Mouse (Mus musculus) Patski (cell line): ENCODE measurements around the gene F2rl3. TPM values are rescaled to one million over a fixed set of nuclear protein-coding genes. Genes with fewer than 3 reads are reported as not detected.

Experiments
- ATAC-seq: fragments of 100-300 bp; one replicate; pipeline ENCODE4 v1.8.0; 2021
- CTCF ChIA-PET: fragments of 350-600 bp; sonication (Branson Sonifier 250); formaldehyde crosslinking; loops from one replicate; lab custom pipeline; 2022; ENCODE audit warnings: inconsistent platforms; lab: Charles Lee
- POLR2A ChIA-PET: fragments of 350-600 bp; sonication (Branson Sonifier 250); formaldehyde crosslinking; loops from one replicate; lab custom pipeline; 2022; ENCODE audit warnings: antibody characterized with exemption, inconsistent platforms; lab: Charles Lee
- DNase-seq: peaks from one replicate; pipeline ENCODE4 v3.0.0-alpha.2; 2011; ENCODE audit warnings: low read depth, low spot score
- H3K27me3 ChIP-seq: fragments of 371-371 bp; one replicate; pipeline ENCODE4 v1.5.1; 2021
- CTCF ChIP-seq: fragments of 100-300 bp; IDR thresholded peaks from one replicate; pipeline ENCODE4 v1.5.1; 2021
- in situ Hi-C: fragments of 300-500 bp; cut with MboI; formaldehyde crosslinking; loops from 3 replicates; pipeline ENCODE4 v1.11.1; 2018; ENCODE audit warnings: low pct_unique_long_range_greater_than_20kb, mixed read lengths
- polyA plus RNA-seq: library from polyadenylated mRNA; unstranded; gene quantifications from one replicate; pipeline ENCODE4 v1.2.3, GENCODE M21; 2021

F2rl3 gene
- polyA plus RNA-seq, 1 experiment from 2014 or later: 0.09 TPM

DNA sequence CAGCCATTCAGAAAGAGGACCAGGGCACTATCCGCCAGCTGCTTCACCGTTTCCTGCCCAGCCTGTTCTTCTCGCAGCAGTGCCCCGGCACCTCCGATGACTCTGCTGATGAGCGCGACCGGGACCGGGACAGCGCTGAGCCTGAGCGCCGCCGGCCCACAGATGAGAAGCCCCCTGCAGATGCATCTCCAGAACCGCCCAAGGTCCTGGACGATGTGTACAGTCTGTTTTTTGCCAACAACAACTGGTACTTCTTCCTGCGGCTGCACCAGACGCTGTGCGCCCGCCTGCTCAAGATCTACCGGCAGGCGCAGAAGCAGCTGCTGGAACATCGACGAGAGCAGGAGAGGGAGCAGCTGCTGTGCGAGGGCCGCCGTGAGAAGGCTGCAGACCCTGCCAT is 11.8 kb upstream of the F2rl3 start:
- POLR2A ChIA-PET: interaction anchor here (0.6 to 1.6 kb wide), 2 partner anchors 22 to 149 kb away, joined by 3 read pairs; no protein-coding TSS in a partner anchor
- CTCF ChIA-PET: interaction anchor here (0.9 kb wide), 3 partner anchors 10 to 70 kb away, joined by 3 to 4 read pairs (median 3); no protein-coding TSS in a partner anchor
- no peaks in the 10 kb centered on the region for H3K27me3 ChIP-seq
- TF ChIP-seq CTCF: no peak
- in situ Hi-C loops: loop anchor here (5.0 kb wide), 1 partner anchor 68 kb away; no protein-coding TSS in a partner anchor
- ATAC-seq (no peak), DNase-seq (no peak)

DNA sequence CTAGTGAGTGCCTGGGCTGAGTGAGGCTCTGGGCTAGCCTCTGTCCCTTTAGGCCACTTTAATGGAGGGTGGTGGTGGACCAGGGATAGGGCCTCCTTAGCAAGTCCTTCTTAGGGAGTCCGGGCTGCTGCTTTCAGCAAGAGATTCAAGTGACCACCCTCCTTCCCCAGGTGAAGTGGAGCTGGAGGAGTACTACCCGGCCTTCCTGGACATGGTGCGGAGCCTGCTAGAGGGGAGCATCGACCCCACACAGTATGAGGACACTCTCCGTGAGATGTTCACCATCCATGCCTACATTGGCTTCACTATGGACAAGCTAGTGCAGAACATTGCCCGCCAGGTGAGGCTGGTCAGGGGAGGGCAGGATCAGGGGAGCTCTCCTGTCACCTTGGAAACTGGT is 11.4 kb upstream of the F2rl3 start:
- POLR2A ChIA-PET: interaction anchor here (1.6 kb wide), 1 partner anchor 23 kb away, joined by 3 read pairs; no protein-coding TSS in a partner anchor
- in situ Hi-C loops: no loop called here
- DNase-seq (no peak), ATAC-seq (no peak)
- no peaks in the 10 kb centered on the region for H3K27me3 ChIP-seq
- no peak for TF ChIP-seq CTCF
- CTCF ChIA-PET: interaction anchor here (0.9 kb wide), 2 partner anchors 9 to 16 kb away, joined by 3 read pairs; no protein-coding TSS in a partner anchor

DNA sequence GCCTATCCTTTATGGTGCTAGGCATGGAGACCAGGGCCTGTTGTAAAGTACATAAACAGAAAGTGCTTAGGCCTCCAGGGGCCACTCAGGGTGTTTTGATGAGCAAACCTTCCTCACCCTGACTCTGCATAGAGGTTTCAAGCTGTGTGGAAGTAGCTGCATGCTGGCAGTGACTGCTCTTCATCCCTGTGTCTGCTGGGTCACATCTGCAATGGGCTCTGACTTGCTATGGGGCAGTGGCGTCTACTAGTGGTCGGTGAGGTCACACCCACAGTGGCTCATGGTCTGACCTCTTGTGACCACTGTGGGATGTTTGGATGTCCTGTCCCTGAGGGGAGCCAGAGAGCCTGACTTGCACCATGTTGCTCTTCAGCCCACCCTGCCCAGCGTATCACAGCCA is 10.6 kb upstream of the F2rl3 start:
- POLR2A ChIA-PET: interaction anchor here (0.7 kb wide), 1 partner anchor 55 kb away, joined by 3 read pairs; no protein-coding TSS in a partner anchor
- CTCF ChIA-PET: interaction anchor here (1.5 kb wide), 1 partner anchor 71 kb away, joined by 4 read pairs; no protein-coding TSS in a partner anchor
- in situ Hi-C loops: no loop called here
- H3K27me3 ChIP-seq: no peaks in the 10 kb centered on the region
- ATAC-seq (no peak), DNase-seq (no peak)
- no peak for TF ChIP-seq CTCF

DNA sequence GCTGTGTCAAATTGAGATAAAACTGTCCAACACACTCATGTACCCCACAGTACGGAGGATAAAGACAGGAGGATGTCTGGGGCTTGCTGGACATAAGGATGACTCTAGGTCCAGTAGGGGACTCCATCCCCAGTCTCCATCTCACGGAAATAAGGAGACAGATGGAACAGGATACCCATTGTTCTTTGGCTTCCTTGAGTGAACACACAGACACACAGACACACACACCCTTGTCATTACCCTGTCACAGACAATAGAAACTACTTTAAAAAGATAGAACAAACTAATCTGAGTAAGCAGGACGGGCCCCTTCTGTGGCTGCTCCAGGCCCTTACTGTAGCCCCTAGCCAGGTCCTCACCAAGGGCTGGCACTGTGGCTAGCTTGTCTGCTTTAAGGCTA is 9.4 kb upstream of the F2rl3 start:
- POLR2A ChIA-PET: no interaction called here

DNA sequence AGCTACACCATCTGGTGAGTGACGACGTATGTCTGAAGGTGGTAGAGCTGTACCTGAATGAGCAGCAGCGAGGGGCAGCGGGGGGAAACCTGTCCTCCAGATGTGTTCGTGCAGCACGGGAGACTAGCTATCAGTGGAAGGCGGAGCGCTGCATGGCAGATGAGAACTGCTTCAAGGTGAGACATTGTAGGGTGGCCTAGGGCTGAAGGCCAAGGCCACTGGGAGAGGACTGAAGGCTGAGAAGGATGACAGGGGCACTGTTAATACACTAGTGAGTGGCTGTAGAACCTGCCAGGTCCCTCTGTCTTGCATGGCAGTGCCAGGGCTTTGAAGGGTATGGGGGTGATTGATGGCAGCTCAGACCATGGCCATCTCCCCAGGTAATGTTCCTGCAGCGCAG is 8.5 kb upstream of the F2rl3 start:
- DNase-seq (no peak), ATAC-seq (no peak)
- CTCF ChIA-PET: no interaction called here
- TF ChIP-seq CTCF: no peak
- in situ Hi-C loops: no loop called here
- POLR2A ChIA-PET: no interaction called here
- H3K27me3 ChIP-seq: no peaks in the 10 kb centered on the region

More for the DNA sequence above, 9.4 kb upstream of the F2rl3 start:
- no peak for TF ChIP-seq CTCF
- in situ Hi-C loops: no loop called here
- ATAC-seq (no peak), DNase-seq (no peak)
- CTCF ChIA-PET: interaction anchor here (1.5 kb wide), 1 partner anchor 72 kb away, joined by 4 read pairs; no protein-coding TSS in a partner anchor
- no peaks in the 10 kb centered on the region for H3K27me3 ChIP-seq

DNA sequence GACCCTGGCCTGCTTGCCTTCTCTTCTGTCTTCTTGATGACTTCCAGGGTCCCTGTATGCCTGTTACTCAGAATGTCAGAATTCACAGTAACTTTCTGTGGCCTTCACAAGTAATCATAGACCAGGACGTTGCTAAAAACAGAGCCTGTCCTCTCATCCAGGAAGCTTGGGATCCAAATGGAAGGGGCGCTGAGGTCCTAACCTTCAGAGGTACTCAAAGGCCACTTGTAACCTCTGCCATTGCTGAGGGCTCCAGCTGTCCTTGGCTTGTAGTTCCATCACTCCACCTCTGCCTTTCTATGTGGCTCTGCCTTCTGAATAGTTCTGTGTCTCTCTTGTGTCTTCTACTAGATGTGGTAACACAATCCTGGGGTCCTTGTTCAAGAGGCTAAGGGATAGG is 7.9 kb upstream of the F2rl3 start:
- TF ChIP-seq CTCF: no peak
- POLR2A ChIA-PET: no interaction called here
- no peak for ATAC-seq
- CTCF ChIA-PET: interaction anchor here (1.4 kb wide), 1 partner anchor 10 kb away, joined by 4 read pairs; no protein-coding TSS in a partner anchor
- H3K27me3 ChIP-seq: no peaks in the 10 kb centered on the region
- no peak for DNase-seq
- in situ Hi-C loops: no loop called here

DNA sequence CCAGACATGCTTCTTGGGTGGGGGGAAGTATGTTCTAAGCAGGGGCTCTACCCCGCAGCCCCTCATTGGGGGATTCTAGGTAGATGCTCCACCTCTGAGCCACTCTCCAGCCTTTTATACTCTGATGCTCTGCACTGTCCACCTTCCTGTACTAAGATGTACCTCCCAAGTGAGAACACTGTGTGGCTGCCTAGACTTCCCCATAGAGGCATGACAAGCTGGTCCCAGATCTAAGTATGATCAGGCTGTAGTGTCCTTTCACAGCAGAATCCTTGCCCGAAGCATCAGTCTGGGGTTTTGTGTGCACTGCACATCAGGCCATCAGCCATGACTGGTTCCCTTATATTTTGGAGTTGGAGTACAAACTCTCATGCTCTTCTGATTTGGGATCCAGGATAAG is 5.6 kb upstream of the F2rl3 start:
- DNase-seq (no peak), ATAC-seq (peak; percentile 14)
- in situ Hi-C loops: no loop called here
- no peaks in the 10 kb centered on the region for H3K27me3 ChIP-seq
- ChIA-PET POLR2A (no interaction called here), CTCF (no interaction called here)
- no peak for TF ChIP-seq CTCF

DNA sequence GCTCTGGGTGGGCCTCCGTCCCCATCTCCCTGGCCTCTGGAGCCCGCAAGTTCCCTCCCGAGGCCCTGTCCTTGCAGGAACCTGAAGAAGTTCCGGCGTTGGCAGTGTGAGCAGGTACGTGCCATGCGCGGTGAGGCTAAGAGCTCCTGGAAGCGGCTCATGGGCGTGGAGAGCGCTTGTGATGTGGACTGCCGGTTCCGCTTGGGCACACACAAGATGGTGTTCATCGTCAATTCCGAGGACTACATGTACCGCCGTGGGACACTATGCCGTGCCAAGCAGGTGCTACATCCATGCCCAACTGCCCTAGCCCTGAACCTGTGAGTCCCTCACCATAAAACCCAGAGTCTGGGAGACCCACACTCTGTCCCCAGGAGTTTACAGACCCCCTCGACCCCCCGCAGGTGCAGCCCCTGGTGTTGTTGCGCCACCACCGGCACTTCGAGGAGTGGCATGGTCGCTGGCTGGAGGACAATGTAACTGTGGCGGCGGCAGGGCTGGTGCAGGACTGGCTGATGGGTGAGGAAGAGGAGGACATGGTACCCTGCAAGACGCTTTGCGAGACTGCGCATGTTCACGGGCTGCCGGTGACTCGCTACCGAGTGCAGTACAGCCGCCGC is 4.8 kb upstream of the F2rl3 start:
- no peak for ATAC-seq
- DNase-seq: no peak
- CTCF ChIA-PET: no interaction called here
- H3K27me3 ChIP-seq: no peaks in the 10 kb centered on the region
- in situ Hi-C loops: no loop called here
- POLR2A ChIA-PET: no interaction called here
- TF ChIP-seq CTCF: no peak

DNA sequence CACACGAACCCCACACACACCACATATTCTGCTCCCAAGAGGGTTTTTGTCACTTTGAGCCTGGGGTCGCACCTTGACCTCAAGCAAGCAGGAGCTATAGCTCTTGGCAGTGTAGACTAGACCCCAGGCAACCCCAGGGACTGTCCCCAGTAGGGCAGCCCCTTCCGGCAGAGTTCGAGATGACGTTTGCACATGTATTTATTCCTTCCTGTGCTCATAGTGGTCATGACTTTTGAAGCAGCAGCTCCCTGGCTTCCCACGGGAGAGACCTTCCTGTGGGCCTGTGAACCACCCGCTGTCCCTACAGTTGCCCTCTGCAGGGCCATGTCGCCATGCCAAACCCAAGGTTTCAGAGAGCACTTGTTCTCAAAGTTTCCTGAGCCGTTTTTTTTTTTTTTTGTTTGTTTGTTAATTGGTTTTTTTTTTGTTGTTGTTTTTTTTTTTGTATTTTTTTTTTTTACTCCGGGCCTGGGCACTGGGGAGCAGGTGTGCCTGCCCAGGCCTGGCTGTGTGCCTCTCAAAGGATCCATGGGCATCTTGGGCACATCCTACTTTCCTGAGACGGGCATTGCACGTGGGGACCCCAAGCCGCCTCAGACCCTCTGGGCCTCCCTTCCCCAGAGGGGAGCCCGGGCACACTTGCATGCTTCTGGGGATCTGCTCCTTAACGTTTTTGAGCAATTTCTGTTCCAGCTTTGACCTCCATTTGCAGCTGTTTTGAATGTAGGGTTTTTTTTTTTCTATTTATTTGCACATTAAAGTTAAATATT is 4.1 kb upstream of the F2rl3 start:
- POLR2A ChIA-PET: no interaction called here
- no peaks in the 10 kb centered on the region for H3K27me3 ChIP-seq

DNA sequence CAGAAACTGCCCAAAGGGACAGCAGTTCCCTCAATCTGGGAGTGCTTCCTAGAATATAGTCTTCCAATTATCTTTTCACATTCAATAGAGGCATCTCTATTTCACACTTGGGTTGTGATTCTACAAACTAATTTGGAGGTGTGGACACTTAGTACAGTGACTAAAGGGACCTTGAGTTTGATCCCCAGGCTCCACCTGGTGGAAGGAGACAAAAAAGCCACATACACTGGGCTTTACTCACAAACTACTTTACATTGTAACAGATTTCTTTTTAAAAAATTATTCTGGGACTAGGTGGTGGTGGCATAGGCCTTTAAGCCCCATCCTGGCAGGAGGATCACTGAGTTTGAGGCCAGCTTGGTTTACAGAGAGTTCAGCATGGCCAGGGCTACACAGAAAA is 3.4 kb upstream of the F2rl3 start:
- ChIA-PET CTCF (interaction anchor here (1.1 kb wide), 1 partner anchor 10 kb away, joined by 3 read pairs; no protein-coding TSS in a partner anchor), POLR2A (interaction anchor here (0.6 to 0.7 kb wide), 2 partner anchors 24 to 31 kb away, joined by 4 to 5 read pairs; no protein-coding TSS in a partner anchor)
- in situ Hi-C loops: no loop called here
- ATAC-seq (no peak), DNase-seq (no peak)
- no peaks in the 10 kb centered on the region for H3K27me3 ChIP-seq
- no peak for TF ChIP-seq CTCF

More for the DNA sequence above, 4.1 kb upstream of the F2rl3 start:
- DNase-seq (no peak), ATAC-seq (no peak)
- no peak for TF ChIP-seq CTCF
- CTCF ChIA-PET: interaction anchor here (1.1 kb wide), 1 partner anchor 9 kb away, joined by 3 read pairs; no protein-coding TSS in a partner anchor
- in situ Hi-C loops: no loop called here
